Mouse (Mus musculus): Measurements from ENCODE around the gene Ovch2.

DNA sequence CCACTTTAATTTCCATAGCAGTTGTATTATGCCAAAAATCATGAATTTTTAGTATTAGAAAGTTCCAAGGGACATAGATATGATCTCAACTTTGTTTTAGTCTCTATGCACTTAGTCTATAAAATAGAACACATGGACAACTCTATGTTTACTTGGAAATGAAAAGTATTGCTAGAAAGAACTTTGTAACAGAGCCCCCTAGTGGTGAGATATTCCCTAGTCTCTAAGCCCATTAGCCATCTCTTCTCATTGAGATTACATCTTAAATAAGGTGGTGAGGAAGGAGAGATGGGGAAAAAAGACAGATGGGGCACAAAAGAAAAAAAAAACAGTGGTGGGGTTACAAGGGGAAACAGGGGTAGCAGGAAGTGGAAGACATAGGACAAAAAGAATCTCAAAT is 18.4 kb upstream of the Ovch2 start:
- TF ChIP-seq CTCF (IDR thresholded peaks at IDR 0.05; ENCODE audit: extremely low read depth, insufficient read depth, insufficient read length, insufficient replicate concordance) (no peak), POLR2A (IDR thresholded peaks at IDR 0.05; ENCODE audit: low read depth, low read length) (no peak)
